Mouse (Mus musculus): ENCODE measurements at regions not wholly inside any gene's neighbourhood (a gene's known extent, or its start where the extent isn't known, plus 50 kb on each side); places are given as distances from the start of the nearest gene placed in this dataset.
A peak's percentile ranks its signal among the peaks of the same experiment; 100 is the strongest.

GRCm38 (mm10) chr13:111980205-111980595, 171.4 kb upstream of the Map3k1 start:
- Histone ChIP-seq H3K4me2 (ENCODE audit: low read depth, low read length) (no peak overlapping the region), H3K4me3 (ENCODE audit: low read depth, low read length) (no peak overlapping the region), H3K27ac (replicated peaks; ENCODE audit: low read depth, low read length) (no peak overlapping the region), H3K36me3 (ENCODE audit: control insufficient read depth, insufficient read depth, low read length) (no peaks in the 10 kb centered on the region), H3K9me3 (ENCODE audit: control insufficient read depth, low read length) (no peaks in the 10 kb centered on the region), H3K27me3 (replicated peaks; ENCODE audit: control insufficient read depth, insufficient read depth, low read length) (no peaks in the 10 kb centered on the region), H3K9ac (ENCODE audit: low read depth, low read length) (no peak overlapping the region), H3K4me1 (ENCODE audit: control insufficient read depth, insufficient read depth, low read length) (peaks cover 26% of the 10 kb centered on the region)
- ATAC-seq (ENCODE audit: low read depth) (0 out of 2 replicates have a peak, but pooled peaks have one; percentile 32), DNase-seq (ENCODE audit: low spot score) (peak; percentile 53)
- WGBS = 58% methylated on average over 12 of the region's 12 CpGs

- ATAC-seq (ENCODE audit: low read depth) (no peak), DNase-seq (ENCODE audit: low spot score) (no peak)
- 88% methylated on average over 2 of the region's 2 CpGs for whole genome bisulfite sequencing
- Histone ChIP-seq H3K9ac (ENCODE audit: low read depth, low read length) (no peak overlapping the region), H3K4me1 (ENCODE audit: control insufficient read depth, insufficient read depth, low read length) (peaks cover 26% of the 10 kb centered on the region), H3K9me3 (ENCODE audit: control insufficient read depth, low read length) (no peaks in the 10 kb centered on the region), H3K36me3 (ENCODE audit: control insufficient read depth, insufficient read depth, low read length) (no peaks in the 10 kb centered on the region), H3K4me2 (ENCODE audit: low read depth, low read length) (no peak overlapping the region), H3K27me3 (replicated peaks; ENCODE audit: control insufficient read depth, insufficient read depth, low read length) (no peaks in the 10 kb centered on the region), H3K4me3 (ENCODE audit: low read depth, low read length) (no peak overlapping the region), H3K27ac (replicated peaks; ENCODE audit: low read depth, low read length) (no peak overlapping the region)
Observed at GRCm38 (mm10) chr13:111981103-111981502, 172.3 kb upstream of the Map3k1 start.

DNA sequence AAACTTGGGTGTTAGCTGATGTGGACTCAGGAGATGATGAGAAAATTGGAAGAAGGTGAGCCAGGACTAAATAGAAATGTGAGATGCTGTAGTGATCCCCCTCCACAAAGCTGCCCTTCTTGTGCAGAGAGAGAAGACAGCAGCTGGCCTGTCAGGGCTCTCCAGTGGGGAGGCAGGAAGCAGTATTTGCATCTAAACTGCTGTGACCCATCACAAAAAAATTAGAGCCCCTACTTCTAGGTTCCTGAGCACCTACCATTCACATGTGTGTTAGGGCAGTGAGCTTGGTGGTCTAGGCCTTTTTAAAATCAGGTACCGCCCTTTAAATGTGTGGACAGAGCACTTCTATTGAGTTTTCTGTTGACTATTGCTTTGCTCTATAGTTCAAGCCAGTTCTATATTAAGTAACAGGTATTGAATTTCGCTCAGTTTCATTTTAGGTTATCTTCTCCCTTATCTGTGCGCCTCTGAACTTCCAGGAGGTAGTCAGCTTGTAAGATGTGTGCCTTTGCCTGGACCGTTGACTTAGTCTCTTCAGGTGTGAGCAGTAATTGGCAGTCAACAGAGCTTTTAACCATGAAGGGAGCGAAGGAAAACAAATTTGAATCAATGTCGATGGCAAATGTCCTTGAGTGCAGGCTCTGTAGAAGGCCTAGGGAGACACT, 174.1 kb upstream of the Map3k1 start:
- Histone ChIP-seq H3K9me3 (ENCODE audit: control insufficient read depth, low read length) (no peaks in the 10 kb centered on the region), H3K4me3 (ENCODE audit: low read depth, low read length) (no peak overlapping the region), H3K36me3 (ENCODE audit: control insufficient read depth, insufficient read depth, low read length) (no peaks in the 10 kb centered on the region), H3K9ac (ENCODE audit: low read depth, low read length) (no peak overlapping the region), H3K27ac (replicated peaks; ENCODE audit: low read depth, low read length) (no peak overlapping the region), H3K27me3 (replicated peaks; ENCODE audit: control insufficient read depth, insufficient read depth, low read length) (no peaks in the 10 kb centered on the region), H3K4me1 (ENCODE audit: control insufficient read depth, insufficient read depth, low read length) (peaks cover 26% of the 10 kb centered on the region), H3K4me2 (ENCODE audit: low read depth, low read length) (no peak overlapping the region)
- DNase-seq (ENCODE audit: low spot score) (no peak), ATAC-seq (ENCODE audit: low read depth) (no peak)
- 84% methylated on average over 6 of the region's 6 CpGs for WGBS

GRCm38 (mm10) chr13:111984081-111984574, 175.3 kb upstream of the Map3k1 start:
- 63% methylated on average over 10 of the region's 10 CpGs for WGBS

GRCm38 (mm10) chr13:111985406-111985805, 176.6 kb upstream of the Map3k1 start:
- Histone ChIP-seq H3K4me3 (ENCODE audit: low read depth, low read length) (no peak overlapping the region), H3K4me2 (ENCODE audit: low read depth, low read length) (no peak overlapping the region), H3K9ac (ENCODE audit: low read depth, low read length) (no peak overlapping the region), H3K27ac (replicated peaks; ENCODE audit: low read depth, low read length) (no peak overlapping the region), H3K27me3 (replicated peaks; ENCODE audit: control insufficient read depth, insufficient read depth, low read length) (no peaks in the 10 kb centered on the region), H3K9me3 (ENCODE audit: control insufficient read depth, low read length) (no peaks in the 10 kb centered on the region), H3K36me3 (ENCODE audit: control insufficient read depth, insufficient read depth, low read length) (no peaks in the 10 kb centered on the region), H3K4me1 (ENCODE audit: control insufficient read depth, insufficient read depth, low read length) (0 out of 2 replicates have a peak, but pooled peaks cover 4% of the 10 kb centered on the region)
- WGBS = 83% methylated on average over 5 of the region's 5 CpGs
- DNase-seq (ENCODE audit: low spot score) = no peak
- no peak for ATAC-seq (ENCODE audit: low read depth)

More at GRCm38 (mm10) chr13:111984081-111984574, 175.3 kb upstream of the Map3k1 start:
- Histone ChIP-seq H3K9ac (ENCODE audit: low read depth, low read length) (no peak overlapping the region), H3K9me3 (ENCODE audit: control insufficient read depth, low read length) (no peaks in the 10 kb centered on the region), H3K27ac (replicated peaks; ENCODE audit: low read depth, low read length) (no peak overlapping the region), H3K4me3 (ENCODE audit: low read depth, low read length) (no peak overlapping the region), H3K4me1 (ENCODE audit: control insufficient read depth, insufficient read depth, low read length) (peaks cover 16% of the 10 kb centered on the region), H3K27me3 (replicated peaks; ENCODE audit: control insufficient read depth, insufficient read depth, low read length) (no peaks in the 10 kb centered on the region), H3K36me3 (ENCODE audit: control insufficient read depth, insufficient read depth, low read length) (no peaks in the 10 kb centered on the region), H3K4me2 (ENCODE audit: low read depth, low read length) (no peak overlapping the region)
- no peak for ATAC-seq (ENCODE audit: low read depth)
- no peak for DNase-seq (ENCODE audit: low spot score)

DNA sequence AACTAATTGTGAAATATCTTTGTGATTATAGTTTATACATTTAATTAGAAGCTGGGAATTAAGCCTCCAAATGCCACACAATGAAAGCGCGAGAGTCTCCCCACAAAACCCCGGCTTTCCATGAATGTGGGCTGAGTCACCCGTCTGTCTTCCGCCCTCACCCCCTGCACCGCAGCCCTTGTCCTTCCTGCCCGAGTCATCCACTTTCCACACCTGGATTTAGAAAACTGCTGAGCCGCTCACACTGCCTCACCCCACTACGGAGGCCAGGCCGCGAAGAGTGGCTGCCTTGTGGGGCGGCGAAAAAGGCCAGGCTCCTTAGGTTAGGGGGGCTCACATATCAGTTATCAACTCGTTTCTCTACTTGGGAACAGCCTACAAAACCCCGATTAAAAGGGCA, 177.9 kb upstream of the Map3k1 start:
- DNase-seq (ENCODE audit: low spot score) (no peak), ATAC-seq (ENCODE audit: low read depth) (no peak)
- Histone ChIP-seq H3K27ac (replicated peaks; ENCODE audit: low read depth, low read length) (no peak overlapping the region), H3K36me3 (ENCODE audit: control insufficient read depth, insufficient read depth, low read length) (no peaks in the 10 kb centered on the region), H3K9ac (ENCODE audit: low read depth, low read length) (no peak overlapping the region), H3K4me1 (ENCODE audit: control insufficient read depth, insufficient read depth, low read length) (no peaks in the 10 kb centered on the region), H3K4me2 (ENCODE audit: low read depth, low read length) (no peak overlapping the region), H3K27me3 (replicated peaks; ENCODE audit: control insufficient read depth, insufficient read depth, low read length) (no peaks in the 10 kb centered on the region), H3K9me3 (ENCODE audit: control insufficient read depth, low read length) (no peaks in the 10 kb centered on the region), H3K4me3 (ENCODE audit: low read depth, low read length) (no peak overlapping the region)
- 82% methylated on average over 15 of the region's 15 CpGs for whole genome bisulfite sequencing

DNA sequence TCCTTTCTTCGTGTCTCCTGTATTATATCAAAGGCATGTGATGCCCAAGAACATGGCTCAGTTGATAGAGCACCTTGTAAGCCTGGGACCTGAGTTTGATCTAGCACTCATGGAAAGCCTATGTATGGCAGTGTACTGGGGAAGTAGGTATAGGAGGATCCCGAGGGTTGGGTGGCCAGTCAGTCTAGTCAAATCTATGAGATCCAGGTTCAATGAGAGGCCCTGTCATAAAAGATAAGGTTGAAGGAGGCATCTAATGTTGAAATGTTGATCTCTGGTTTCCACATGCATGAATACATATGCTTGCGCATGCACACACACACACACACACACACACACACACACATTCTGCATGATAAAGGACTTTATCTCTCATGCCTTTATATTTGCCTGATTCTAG, 178.6 kb upstream of the Map3k1 start:
- H3K27me3 ChIP-seq (replicated peaks; ENCODE audit: control insufficient read depth, insufficient read depth, low read length) = no peaks in the 10 kb centered on the region
- H3K27ac ChIP-seq (replicated peaks; ENCODE audit: low read depth, low read length) = no peak overlapping the region
- no peaks in the 10 kb centered on the region for H3K4me1 ChIP-seq (ENCODE audit: control insufficient read depth, insufficient read depth, low read length)
- ATAC-seq (ENCODE audit: low read depth) = no peak
- WGBS = 88% methylated on average over 3 of the region's 3 CpGs
- DNase-seq (ENCODE audit: low spot score) = no peak
- no peak overlapping the region for H3K9ac ChIP-seq (ENCODE audit: low read depth, low read length)
- no peak overlapping the region for H3K4me2 ChIP-seq (ENCODE audit: low read depth, low read length)
- H3K9me3 ChIP-seq (ENCODE audit: control insufficient read depth, low read length) = no peaks in the 10 kb centered on the region
- H3K36me3 ChIP-seq (ENCODE audit: control insufficient read depth, insufficient read depth, low read length) = no peaks in the 10 kb centered on the region
- no peak overlapping the region for H3K4me3 ChIP-seq (ENCODE audit: low read depth, low read length)

DNA sequence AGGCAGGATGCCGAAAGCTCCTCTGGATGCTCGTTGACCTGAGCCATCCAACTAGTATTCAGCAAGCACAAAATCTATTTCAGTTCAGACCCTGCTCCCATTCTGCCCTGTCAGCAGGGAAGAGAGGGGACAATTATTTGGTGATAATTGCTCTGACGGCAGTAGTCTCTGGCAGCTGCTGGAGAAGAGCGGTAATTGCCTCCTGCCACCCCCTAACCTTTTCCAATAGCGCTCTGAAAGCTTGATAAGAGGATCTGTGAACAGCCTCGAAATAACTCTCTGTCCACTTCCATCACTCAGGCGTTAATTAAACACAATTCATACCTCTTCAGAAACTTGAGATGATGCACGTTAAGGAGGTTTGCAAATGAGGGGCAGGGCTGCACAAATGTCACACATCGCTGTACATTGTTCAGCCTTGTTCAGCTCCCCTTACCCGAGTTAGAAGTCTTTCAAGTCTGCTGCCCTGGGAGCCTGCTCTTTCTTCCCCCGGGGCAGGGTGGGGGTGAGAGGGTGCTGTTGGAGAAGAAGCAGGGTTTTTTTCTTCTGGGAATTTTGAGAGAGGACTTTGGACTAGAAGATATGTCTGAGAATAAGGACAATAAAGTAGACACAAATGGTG, 182.2 kb upstream of the Map3k1 start:
- 28% methylated on average over 11 of the region's 11 CpGs for WGBS
- DNase-seq (ENCODE audit: low spot score) (peak; percentile 41), ATAC-seq (ENCODE audit: low read depth) (peak; percentile 26; the same call in 1 of the 2 replicates)
- Histone ChIP-seq H3K4me2 (ENCODE audit: low read depth, low read length) (no peak overlapping the region), H3K9ac (ENCODE audit: low read depth, low read length) (no peak overlapping the region), H3K27ac (replicated peaks; ENCODE audit: low read depth, low read length) (no peak overlapping the region), H3K36me3 (ENCODE audit: control insufficient read depth, insufficient read depth, low read length) (no peaks in the 10 kb centered on the region), H3K4me3 (ENCODE audit: low read depth, low read length) (no peak overlapping the region), H3K27me3 (replicated peaks; ENCODE audit: control insufficient read depth, insufficient read depth, low read length) (no peaks in the 10 kb centered on the region), H3K4me1 (ENCODE audit: control insufficient read depth, insufficient read depth, low read length) (no peaks in the 10 kb centered on the region), H3K9me3 (ENCODE audit: control insufficient read depth, low read length) (no peaks in the 10 kb centered on the region)
